Mouse (Mus musculus) midbrain, embryonic 16.5 days (tissue): ENCODE results near the gene Ubl5. TPM values are rescaled to one million over a fixed set of nuclear protein-coding genes. Genes with fewer than 3 reads are reported as not detected.
A peak's percentile ranks its signal among the peaks of the same experiment; 100 is the strongest.
"Not testable (repeated sequence)": the region's sequence is repeated elsewhere in the genome, so short reads cannot be mapped to it uniquely, and the experiment has no call there.

Experiments
- ATAC-seq: fragments of 200-750 bp; cut with Nextera tagmentation; 2 replicates; pipeline ENCODE4 v1.8.0; 2017; ENCODE audit warnings: moderate TSS enrichment
- H3K27ac ChIP-seq: fragments of 300-500 bp; sonication (generic); 2 replicates; pipeline ENCODE4 v1.5.1; 2014; ENCODE audit warnings: mild to moderate bottlenecking, low read length, mixed read lengths
- H3K27me3 ChIP-seq: fragments of 300-500 bp; sonication (generic); 2 replicates; pipeline ENCODE4 v1.6.1; 2014; ENCODE audit warnings: low read depth, low read length, mixed read lengths; ENCODE audit not compliant: control insufficient read depth, insufficient read depth
- H3K36me3 ChIP-seq: fragments of 300-500 bp; sonication (generic); 2 replicates; pipeline ENCODE4 v1.6.1; 2014; ENCODE audit warnings: mild to moderate bottlenecking, low read length, moderate library complexity, mixed read lengths; ENCODE audit not compliant: control insufficient read depth, insufficient read depth
- H3K4me1 ChIP-seq: fragments of 300-500 bp; sonication (generic); 2 replicates; pipeline ENCODE4 v1.6.1; 2014; ENCODE audit warnings: mild to moderate bottlenecking, low read length, mixed read lengths; ENCODE audit not compliant: control insufficient read depth, insufficient read depth
- H3K4me2 ChIP-seq: fragments of 300-500 bp; sonication (generic); 2 replicates; pipeline ENCODE4 v1.6.1; 2014; ENCODE audit warnings: mild to moderate bottlenecking, low read length, mixed read lengths
- H3K4me3 ChIP-seq: fragments of 300-500 bp; sonication (generic); 2 replicates; pipeline ENCODE4 v1.5.1; 2014; ENCODE audit warnings: low read depth, mild to moderate bottlenecking, low read length, moderate library complexity, mixed read lengths
- H3K9ac ChIP-seq: fragments of 300-500 bp; sonication (generic); 2 replicates; pipeline ENCODE4 v1.6.1; 2014; ENCODE audit warnings: low read depth, low read length, mixed read lengths
- H3K9me3 ChIP-seq: fragments of 300-500 bp; sonication (generic); replicated peaks from 2 replicates; pipeline ENCODE4 v1.6.1; 2014; ENCODE audit warnings: mild to moderate bottlenecking, low read length, mixed read lengths; ENCODE audit not compliant: control insufficient read depth, poor library complexity, severe bottlenecking
- WGBS: fragments of 180-500 bp; shearing (Covaris S2); extraction: QIAGEN DNeasy Blood & Tissue Kit; methylation state at CpG from one replicate; pipeline ENCODE4 v1.1.7; 2014; 5-methylcytosine and 5-hydroxymethylcytosine counted together
- polyA plus RNA-seq: library from polyadenylated mRNA; unstranded; fragments of >200 nt; fragmentation: Nextera tagmentation; extraction: Ambion mirVana; gene quantifications from 2 replicates; pipeline ENCODE4 v1.2.1, GENCODE M21; 2015

Ubl5 gene
- polyA plus RNA-seq, 1 experiment from 2014 or later, result 444 TPM

DNA sequence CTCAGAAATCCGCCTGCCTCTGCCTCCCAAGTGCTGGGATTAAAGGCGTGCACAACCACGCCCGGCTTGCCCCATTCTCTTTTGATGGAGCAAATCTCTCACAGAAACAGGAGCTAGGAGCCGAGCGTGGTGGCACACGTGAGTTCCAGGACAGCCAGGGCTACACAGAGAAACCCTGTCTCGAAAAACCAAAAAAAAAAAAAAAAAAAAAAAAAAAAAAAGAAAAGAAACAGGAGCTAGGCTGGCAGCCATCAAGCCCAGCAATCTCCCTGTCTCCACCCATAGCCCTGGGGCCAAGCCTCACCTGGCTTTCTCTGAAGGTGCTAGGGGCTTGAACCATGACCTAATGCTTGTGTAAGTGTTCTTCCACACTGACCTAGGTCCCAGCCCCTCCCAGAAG is 7.0 kb upstream of the Ubl5 start:
- not testable (repeated sequence) for H3K4me3 ChIP-seq

GRCm38 (mm10) chr9:20636256-20636655 is 6.4 kb upstream of the Ubl5 start:
- Histone ChIP-seq H3K27ac (no peak overlapping the region), H3K4me2 (no peak overlapping the region), H3K9me3 (no peaks in the 10 kb centered on the region), H3K36me3 (peaks cover 11% of the 10 kb centered on the region), H3K9ac (no peak overlapping the region), H3K4me3 (no peak overlapping the region), H3K4me1 (peaks cover 11% of the 10 kb centered on the region), H3K27me3 (no peaks in the 10 kb centered on the region)
- WGBS, result 81% methylated on average over 3 of the region's 3 CpGs
- no peak for ATAC-seq

More for the DNA sequence above, 7.0 kb upstream of the Ubl5 start:
- not testable (repeated sequence) for H3K27me3 ChIP-seq, H3K4me2 ChIP-seq, ATAC-seq, H3K4me1 ChIP-seq, H3K9ac ChIP-seq, H3K27ac ChIP-seq, H3K9me3 ChIP-seq
- peaks cover 11% of the 10 kb centered on the region for H3K36me3 ChIP-seq
- WGBS, result 93% methylated on average over 8 of the region's 8 CpGs

GRCm38 (mm10) chr9:20636790-20637189 is 5.9 kb upstream of the Ubl5 start:
- Histone ChIP-seq H3K4me1 (peaks cover 15% of the 10 kb centered on the region), H3K9me3 (no peaks in the 10 kb centered on the region), H3K27ac (no peak overlapping the region), H3K27me3 (no peaks in the 10 kb centered on the region), H3K4me2 (no peak overlapping the region), H3K4me3 (no peak overlapping the region), H3K36me3 (peaks cover 11% of the 10 kb centered on the region), H3K9ac (no peak overlapping the region)
- no peak for ATAC-seq
- 85% methylated on average over 2 of the region's 2 CpGs for WGBS

- H3K9me3 ChIP-seq, result no peaks in the 10 kb centered on the region
- H3K4me3 ChIP-seq, result no peak overlapping the region
- no peak overlapping the region for H3K4me2 ChIP-seq
- H3K27ac ChIP-seq, result no peak overlapping the region
- no peak for ATAC-seq
- H3K27me3 ChIP-seq, result no peaks in the 10 kb centered on the region
- peaks cover 20% of the 10 kb centered on the region for H3K4me1 ChIP-seq
- H3K36me3 ChIP-seq, result peaks cover 11% of the 10 kb centered on the region
- WGBS, result 94% methylated on average over 19 of the region's 19 CpGs
- H3K9ac ChIP-seq, result no peak overlapping the region
These were observed 4.1 kb upstream of the Ubl5 start for GRCm38 (mm10) chr9:20638552-20638951.

DNA sequence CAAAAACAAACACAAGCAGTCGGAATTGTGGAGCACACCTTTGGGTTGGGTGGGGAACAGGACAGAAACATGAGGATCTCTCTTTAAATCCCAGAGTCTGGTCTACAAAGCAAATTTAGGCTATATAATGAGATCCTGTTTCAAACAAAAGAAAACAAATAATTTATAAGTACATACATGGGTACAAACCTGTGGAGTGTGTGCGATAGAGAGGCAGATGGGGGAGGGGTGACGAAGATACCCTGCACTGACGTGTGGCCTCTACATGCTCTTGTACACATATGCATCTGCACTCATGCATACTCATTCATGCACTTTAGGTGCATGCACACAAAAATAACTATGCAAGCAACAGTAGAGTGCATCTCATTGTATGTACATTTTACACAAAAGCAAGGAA is 3.2 kb upstream of the Ubl5 start:
- WGBS, result 91% methylated on average over 4 of the region's 4 CpGs
- no peak for ATAC-seq
- Histone ChIP-seq H3K36me3 (peaks cover 11% of the 10 kb centered on the region), H3K4me2 (no peak overlapping the region), H3K4me1 (peaks cover 23% of the 10 kb centered on the region), H3K9ac (no peak overlapping the region), H3K27ac (no peak overlapping the region), H3K27me3 (no peaks in the 10 kb centered on the region), H3K4me3 (no peak overlapping the region), H3K9me3 (no peaks in the 10 kb centered on the region)

DNA sequence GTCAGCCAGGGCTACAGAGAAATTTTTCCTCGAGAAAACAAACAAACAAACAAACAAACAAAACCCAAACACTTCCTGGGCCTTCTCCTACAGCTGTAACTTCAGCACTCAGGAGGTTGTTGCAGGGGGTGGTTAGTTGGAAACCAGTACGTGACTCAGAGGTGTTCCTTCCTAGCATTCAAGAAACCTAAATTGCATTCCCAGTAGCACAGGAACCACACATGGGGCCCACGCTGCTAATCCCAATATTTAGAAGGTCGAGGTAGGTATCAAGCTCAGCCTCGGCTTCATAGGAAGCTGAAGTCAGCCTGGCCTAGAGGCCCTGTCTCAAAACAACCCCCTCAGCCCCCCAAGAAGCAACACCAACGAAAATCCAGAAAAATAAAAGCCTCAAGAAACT is 1.2 kb upstream of the Ubl5 start:
- Histone ChIP-seq H3K4me3 (peak overlapping the region; percentile 84), H3K4me1 (peaks cover 29% of the 10 kb centered on the region), H3K27me3 (no peaks in the 10 kb centered on the region), H3K4me2 (peak overlapping the region; percentile 99), H3K9ac (peak overlapping the region; percentile 89), H3K36me3 (peaks cover 11% of the 10 kb centered on the region), H3K9me3 (no peaks in the 10 kb centered on the region), H3K27ac (no peak overlapping the region)
- no peak for ATAC-seq
- WGBS, result 31% methylated on average over 6 of the region's 6 CpGs

- no peaks in the 10 kb centered on the region for H3K9me3 ChIP-seq
- ATAC-seq, result peak; percentile 76
- H3K4me1 ChIP-seq, result peaks cover 32% of the 10 kb centered on the region
- H3K27ac ChIP-seq, result peak overlapping the region; percentile 89
- no peaks in the 10 kb centered on the region for H3K27me3 ChIP-seq
- H3K36me3 ChIP-seq, result peaks cover 14% of the 10 kb centered on the region
- WGBS, result under 1% methylated on average over 29 of the region's 30 CpGs
- H3K9ac ChIP-seq, result peak overlapping the region; percentile 89
- peak overlapping the region; percentile 84 for H3K4me3 ChIP-seq
- H3K4me2 ChIP-seq, result peak overlapping the region; percentile 99
These were observed 303 bp downstream of the Ubl5 start for GRCm38 (mm10) chr9:20642896-20643466.

DNA sequence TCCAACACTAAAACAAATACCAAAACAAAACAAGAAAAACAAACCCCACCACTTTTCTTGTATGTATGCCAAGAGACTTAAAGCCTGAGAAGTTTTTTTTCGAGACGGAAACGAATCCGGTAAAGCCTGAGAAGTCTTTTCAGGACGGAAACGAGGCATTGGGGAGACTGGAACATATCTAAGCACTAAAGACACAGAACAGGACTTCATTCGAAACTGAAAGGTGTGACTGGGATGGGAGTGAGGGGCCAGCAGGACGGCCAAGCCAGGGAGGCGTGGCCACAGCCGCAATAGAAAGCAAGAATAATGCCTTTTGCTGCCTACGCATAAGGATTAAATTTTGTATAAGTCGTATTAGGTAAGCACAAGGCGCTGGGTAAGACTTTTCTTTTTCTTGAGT is 1.1 kb downstream of the Ubl5 start:
- peak overlapping the region; percentile 99 for H3K4me2 ChIP-seq
- H3K27me3 ChIP-seq, result no peaks in the 10 kb centered on the region
- ATAC-seq, result no peak
- WGBS, result 10% methylated on average over 13 of the region's 13 CpGs
- H3K4me3 ChIP-seq, result peak overlapping the region; percentile 84
- peaks cover 9% of the 10 kb centered on the region for H3K36me3 ChIP-seq
- peak overlapping the region; percentile 89 for H3K9ac ChIP-seq
- H3K9me3 ChIP-seq, result no peaks in the 10 kb centered on the region
- peak overlapping the region; percentile 89 for H3K27ac ChIP-seq
- peaks cover 32% of the 10 kb centered on the region for H3K4me1 ChIP-seq

GRCm38 (mm10) chr9:20644360-20645081 is 1.8 kb downstream of the Ubl5 start, which contains the start of gene Fbxl12:
Gene Fbxl12 (minus strand): TSS chr9:20644767.
- Histone ChIP-seq H3K36me3 (peaks cover 7% of the 10 kb centered on the region; the same call in 1 of the 2 replicates), H3K27me3 (no peaks in the 10 kb centered on the region), H3K27ac (peak within 1 kb of the TSS; percentile 89), H3K4me2 (peak within 1 kb of the TSS; percentile 99), H3K4me3 (peak within 1 kb of the TSS; percentile 84), H3K9me3 (no peaks in the 10 kb centered on the region), H3K9ac (peak within 1 kb of the TSS; percentile 89), H3K4me1 (peaks cover 32% of the 10 kb centered on the region)
- ATAC-seq, result peak; percentile 29
- WGBS, result under 1% methylated on average over 43 of the region's 43 CpGs
